Mouse (Mus musculus): ENCODE measurements around the gene Drc1.

Gene Drc1

DNA sequence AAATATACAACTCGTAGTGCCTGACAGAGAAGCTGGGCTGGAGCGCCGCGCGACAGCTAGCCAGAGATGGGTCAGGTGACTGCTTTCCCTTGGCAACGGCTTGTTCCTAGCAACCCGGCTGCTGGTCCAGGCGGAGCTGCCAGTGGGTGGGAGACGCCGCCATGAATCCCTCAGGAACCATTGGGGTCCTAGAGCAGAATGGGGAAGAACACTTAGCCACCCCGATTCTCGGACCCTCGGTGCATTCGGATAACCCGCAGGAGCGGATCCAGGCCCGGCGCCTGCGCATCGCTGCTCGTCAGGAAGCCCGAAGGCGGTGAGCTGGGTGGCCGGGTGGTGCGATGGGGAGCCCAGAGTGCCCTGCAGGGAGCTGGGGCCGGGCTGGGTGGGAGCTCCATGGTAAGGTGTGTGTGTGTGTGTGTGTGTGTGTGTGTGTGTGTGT lies at the start of gene Drc1:
Gene Drc1, plus strand, starts transcription at position 98 of the 442 bp plus-strand sequence.
- DNase-seq (ENCODE audit: low spot score) = peak; percentile 20

GRCm38 (mm10) chr5:30231891-30232270 lies 49.3 kb upstream of the Drc1 start:
- DNase-seq (ENCODE audit: low spot score) = no peak

- DNase-seq (ENCODE audit: low spot score) = peak; percentile 99
These were observed 48.8 kb upstream of the Drc1 start, which contains the start of gene Selenoi for GRCm38 (mm10) chr5:30232271-30232971. Selenoi (plus strand) TSS chr5:30232581.

DNA sequence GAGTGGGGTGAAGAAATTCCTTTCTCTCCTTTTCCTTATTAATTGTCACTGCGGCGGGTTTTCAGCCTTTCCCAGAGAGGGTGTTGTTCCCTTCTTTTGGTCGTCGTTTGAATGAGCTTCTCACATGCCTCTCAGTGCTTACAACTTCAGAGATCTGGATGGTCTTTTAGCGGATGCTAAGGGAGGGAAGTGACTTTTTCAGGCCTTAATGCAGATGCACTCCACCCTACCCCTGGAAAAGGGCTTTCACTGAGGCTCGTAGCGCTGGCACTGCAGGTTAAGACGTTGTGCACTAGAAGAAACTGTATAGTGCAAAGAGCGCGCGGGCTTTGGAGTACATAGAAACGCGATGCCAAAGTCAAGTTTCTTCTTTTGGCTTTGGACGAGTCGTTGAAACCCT lies 48.1 kb upstream of the Drc1 start:
- no peak for DNase-seq (ENCODE audit: low spot score)

- DNase-seq (ENCODE audit: low spot score) = no peak
These were observed 47.2 kb upstream of the Drc1 start for GRCm38 (mm10) chr5:30233979-30234378.

DNA sequence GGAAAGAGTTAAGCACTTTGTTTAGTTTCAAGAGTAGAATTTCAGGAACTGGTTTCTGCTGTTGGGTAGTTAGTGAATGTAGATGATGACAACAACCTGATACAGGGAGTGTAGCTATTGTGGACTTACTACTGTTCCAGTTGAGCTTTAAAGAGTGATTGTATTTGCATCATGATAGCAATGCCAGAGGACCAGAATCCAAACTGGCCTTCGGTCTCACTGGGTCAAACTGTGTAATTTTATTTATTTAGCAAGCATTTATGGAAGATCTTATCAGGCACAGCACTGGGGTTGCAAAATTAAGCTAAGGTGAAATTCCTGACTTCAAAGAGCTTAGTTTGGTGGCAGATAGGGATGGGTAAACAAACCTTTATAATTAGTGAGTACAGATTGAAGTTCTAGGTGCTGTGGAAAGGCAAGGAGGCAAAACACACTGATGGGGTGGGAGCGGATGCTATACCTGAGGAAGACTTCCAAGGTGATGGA lies 45.5 kb upstream of the Drc1 start:
- DNase-seq (ENCODE audit: low spot score) = no peak

- DNase-seq (ENCODE audit: low spot score) = no peak
These were observed 42.7 kb upstream of the Drc1 start for GRCm38 (mm10) chr5:30238533-30238932.

GRCm38 (mm10) chr5:30240552-30240951 lies 40.6 kb upstream of the Drc1 start:
- DNase-seq (ENCODE audit: low spot score) = no peak

GRCm38 (mm10) chr5:30242410-30242809 lies 38.8 kb upstream of the Drc1 start:
- DNase-seq (ENCODE audit: low spot score) = peak; percentile 22

GRCm38 (mm10) chr5:30243741-30244140 lies 37.4 kb upstream of the Drc1 start:
- DNase-seq (ENCODE audit: low spot score) = no peak

DNA sequence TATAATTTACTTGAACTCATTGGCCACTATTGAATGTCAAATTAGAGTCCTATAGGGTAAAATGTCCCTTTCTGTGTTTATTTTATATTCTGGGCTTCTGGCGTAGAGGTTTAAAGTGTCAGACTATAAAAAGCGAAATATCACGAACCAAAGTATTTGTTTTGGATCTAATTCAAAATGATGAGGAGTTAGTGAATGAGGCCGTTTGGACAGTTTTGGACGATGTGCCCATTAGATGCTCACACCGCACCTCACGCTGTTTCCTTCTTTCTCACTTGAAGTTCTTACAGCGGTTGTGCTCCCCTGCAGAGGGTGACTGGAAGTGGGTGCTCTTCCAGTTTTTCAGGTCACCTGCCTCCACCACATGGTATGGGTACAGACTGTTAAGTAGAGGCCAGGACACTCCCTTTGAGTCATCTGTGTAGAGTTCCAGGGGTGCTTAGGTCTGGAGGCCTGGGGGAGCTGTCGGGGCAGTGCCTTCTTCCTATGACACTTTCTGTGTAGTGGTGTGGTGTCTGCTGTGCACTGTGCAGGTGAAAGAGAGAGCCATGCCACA lies 35.2 kb upstream of the Drc1 start:
- peak; percentile 16 for DNase-seq (ENCODE audit: low spot score)

DNA sequence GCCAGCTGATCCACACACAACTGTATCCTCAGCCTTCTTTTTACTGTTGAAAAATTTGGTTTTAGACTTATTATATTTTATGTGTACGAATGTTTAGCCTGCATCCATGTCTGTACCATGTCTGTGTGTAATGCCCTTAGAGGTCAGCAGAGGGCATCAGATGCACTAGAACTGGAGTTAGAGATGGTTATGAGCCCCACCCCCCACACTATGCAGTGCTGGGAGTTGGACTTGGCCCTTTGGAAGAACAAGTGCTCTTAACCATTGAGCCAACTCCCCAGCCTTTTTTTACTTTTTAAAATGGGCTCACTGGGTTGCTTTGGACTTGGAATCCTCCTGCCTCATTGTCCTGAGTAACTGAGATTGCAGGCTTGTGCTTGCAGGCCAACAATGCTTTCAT lies 33.5 kb upstream of the Drc1 start:
- no peak for DNase-seq (ENCODE audit: low spot score)

DNA sequence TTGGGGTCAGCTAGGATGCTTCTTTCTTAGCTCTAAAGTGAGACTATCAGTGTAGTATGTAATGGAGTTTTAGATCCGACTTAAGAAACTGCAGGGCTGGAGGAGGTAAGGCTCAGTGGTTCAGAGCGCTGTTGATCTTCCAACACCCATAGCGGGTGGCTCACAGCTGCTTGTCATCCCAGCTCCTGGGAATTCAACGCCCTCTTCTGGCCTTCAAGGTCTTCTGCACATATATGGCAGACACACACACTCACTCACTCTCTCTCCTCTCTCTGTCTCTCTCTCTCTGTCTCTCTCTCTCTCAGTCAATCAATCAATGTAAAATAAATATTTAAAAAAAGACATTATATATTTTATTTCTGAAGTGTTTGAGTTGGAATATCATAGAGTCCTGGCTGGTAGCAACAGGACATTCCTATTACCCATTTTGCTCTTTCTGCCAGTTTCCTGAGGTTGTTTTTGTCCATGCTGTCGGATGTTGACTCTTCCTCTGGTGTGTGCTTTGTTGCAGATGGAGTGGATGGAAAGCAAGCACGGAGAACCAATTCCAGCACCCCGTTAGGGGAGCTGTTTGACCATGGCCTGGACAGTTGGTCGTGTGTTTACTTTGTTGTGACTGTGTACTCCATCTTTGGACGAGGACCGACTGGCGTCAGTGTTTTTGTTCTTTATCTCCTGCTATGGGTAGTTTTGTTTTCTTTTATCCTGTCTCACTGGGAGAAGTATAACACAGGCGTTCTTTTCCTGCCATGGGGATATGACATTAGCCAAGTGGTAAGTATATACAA lies 25.4 kb upstream of the Drc1 start:
- no peak for DNase-seq (ENCODE audit: low spot score)

DNA sequence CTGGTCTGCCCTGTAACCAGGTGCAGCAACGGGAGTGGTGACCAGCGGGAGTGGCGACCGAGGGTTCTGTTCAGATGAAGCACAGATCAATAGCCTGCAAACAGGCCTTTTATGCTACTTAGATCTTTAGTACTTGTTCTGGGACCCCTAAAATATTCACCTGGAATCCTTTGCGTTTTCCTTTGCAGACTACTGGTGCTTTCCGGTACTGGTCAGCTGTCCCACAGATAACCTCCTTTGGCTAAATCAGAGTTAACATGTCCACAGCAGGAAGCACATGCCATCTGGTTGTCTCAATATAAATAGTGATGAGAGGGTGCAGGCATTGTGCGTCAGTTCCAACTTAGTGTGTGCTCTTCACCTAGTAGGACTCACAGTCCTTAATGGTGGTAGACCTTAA lies 22.4 kb upstream of the Drc1 start:
- no peak for DNase-seq (ENCODE audit: low spot score)

GRCm38 (mm10) chr5:30270571-30271190 lies 10.5 kb upstream of the Drc1 start:
- DNase-seq (ENCODE audit: low spot score) = no peak

- peak; percentile 56 for DNase-seq (ENCODE audit: low spot score)
These were observed 9.4 kb upstream of the Drc1 start for GRCm38 (mm10) chr5:30271599-30272281.

DNA sequence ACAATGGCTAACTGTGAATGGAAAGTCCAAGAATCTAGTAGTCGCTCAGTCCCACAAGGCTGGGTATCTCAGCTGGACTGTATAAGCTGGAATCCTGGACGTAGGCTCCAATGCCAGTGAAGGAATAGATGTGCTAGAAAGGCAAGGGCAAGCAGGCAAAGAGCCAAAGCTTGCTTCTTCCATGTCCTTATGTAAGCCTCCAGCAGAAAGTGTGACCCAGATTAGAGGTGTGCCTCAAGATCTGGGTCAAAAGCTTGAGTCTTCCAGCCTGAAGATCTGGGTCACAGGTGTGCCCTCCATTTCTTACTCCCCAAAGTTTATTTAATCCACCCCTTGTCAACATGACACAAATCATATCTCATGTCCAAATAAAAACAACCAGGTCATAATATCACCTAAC lies 4.8 kb upstream of the Drc1 start:
- DNase-seq (ENCODE audit: low spot score) = no peak

- no peak for DNase-seq (ENCODE audit: low spot score)
These were observed 2.2 kb upstream of the Drc1 start for GRCm38 (mm10) chr5:30278952-30279351.

DNA sequence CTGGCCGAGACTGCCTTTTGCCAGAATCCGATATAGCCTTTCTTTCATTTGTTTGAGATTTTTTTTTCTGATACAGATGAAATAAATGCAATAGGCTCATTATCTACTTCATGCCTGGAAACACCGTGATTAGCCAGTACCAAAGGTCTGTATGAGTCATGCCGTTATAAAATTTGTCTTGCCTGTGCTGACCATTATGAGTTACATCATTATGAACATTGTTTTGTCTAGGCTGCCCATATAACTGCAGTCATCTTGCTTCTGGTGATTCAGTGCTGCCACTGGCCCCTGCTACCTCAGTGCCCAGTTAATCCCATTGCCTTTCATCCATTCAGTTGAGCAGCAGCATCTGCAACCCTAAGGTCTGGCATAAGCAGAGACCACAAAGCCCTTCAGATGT lies 1.7 kb upstream of the Drc1 start:
- DNase-seq (ENCODE audit: low spot score) = no peak

- no peak for DNase-seq (ENCODE audit: low spot score)
These were observed 324 bp upstream of the Drc1 start for GRCm38 (mm10) chr5:30280864-30281263.

DNA sequence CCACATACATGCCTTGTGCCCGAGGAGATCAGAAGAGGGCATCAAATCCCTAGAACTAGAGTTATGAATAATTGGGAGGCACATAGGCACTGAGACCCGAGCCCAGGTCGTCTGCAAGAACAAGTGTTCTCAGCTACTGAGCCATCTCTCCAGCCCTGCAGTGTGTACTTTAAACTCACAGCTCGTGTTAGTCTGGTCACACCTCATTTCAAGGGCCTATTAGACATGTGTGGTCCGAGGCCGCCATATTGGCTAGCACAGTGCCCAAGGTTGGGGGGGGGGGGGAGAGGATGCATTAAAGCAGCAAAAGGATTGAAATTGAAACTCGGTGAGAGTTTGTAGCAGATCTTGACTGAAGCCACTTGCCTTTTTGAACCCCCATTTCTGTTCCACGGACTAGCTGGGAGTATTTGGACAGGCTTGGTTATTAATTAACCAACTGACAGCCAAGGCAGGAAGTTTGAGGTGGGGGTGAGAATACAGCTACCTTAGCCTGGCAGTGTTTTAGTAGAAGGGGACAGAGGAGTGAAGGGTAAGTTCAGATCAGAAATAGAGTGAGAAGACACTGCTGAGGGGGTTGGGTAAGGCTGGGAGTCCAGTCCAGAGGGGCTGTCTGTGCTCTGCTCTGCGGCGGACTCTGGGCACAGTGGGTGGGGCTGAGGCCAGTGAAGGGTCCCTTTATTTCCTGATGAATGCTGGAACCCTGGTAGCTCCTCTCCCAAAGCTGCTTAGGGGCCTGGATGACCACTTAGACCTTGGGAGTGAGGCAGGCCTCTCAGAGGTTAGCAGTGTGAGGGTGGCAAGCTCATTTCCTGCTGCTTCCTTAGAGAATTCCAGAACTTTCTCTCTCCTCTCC lies 5.0 kb downstream of the Drc1 start:
- no peak for DNase-seq (ENCODE audit: low spot score)
